Mouse (Mus musculus): ENCODE data around the gene 1810010D01Rik. TPM values are rescaled to one million over a fixed set of nuclear protein-coding genes. Genes with fewer than 3 reads are reported as not detected.

1810010D01Rik gene
- polyA plus RNA-seq (2015; fragmentation: Nextera tagmentation; extraction: Ambion mirVana), result 0.19 TPM in 1 of 2 replicates, not detected in the other

DNA sequence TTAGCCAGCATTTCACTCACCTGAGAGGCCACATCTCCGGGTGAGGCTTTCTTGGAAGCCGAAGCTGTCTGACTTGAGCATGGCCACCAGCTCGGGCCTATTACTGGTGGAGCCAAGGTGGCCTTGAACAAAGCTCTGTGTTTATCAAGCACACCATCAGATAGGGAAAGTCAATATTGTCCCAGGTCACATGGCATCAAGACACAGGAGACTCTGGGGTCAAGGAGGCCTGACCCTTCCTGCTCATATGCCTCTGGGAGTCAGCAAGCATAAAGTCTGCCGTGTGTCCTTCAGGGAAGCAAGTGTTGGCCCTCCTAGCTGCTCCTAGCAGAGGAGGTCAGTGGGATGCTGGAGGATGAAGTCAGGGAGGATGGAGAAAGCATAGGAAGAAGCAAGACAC is at the start of gene 1810010D01Rik:
Gene 1810010D01Rik, minus strand, starts transcription at position 114 of the 400 bp plus-strand sequence.
- Histone ChIP-seq H3K27me3 (ENCODE audit: control insufficient read depth, insufficient read depth, low read depth, low read length) (no peaks in the 10 kb centered on the region), H3K4me2 (ENCODE audit: low read depth, low read length) (no peak within 1 kb of the TSS), H3K9me3 (replicated peaks; ENCODE audit: control insufficient read depth, low read length) (no peaks in the 10 kb centered on the region), H3K4me3 (ENCODE audit: low read depth, low read length) (no peak within 1 kb of the TSS), H3K4me1 (ENCODE audit: control insufficient read depth, low read depth, low read length) (peaks cover 5% of the 10 kb centered on the region), H3K27ac (ENCODE audit: low read length) (no peak within 1 kb of the TSS), H3K36me3 (ENCODE audit: control insufficient read depth, insufficient read depth) (no peaks in the 10 kb centered on the region), H3K9ac (ENCODE audit: low read depth, low read length) (no peak within 1 kb of the TSS)
- ATAC-seq (ENCODE audit: low read depth), result no peak
- WGBS (ENCODE audit: insufficient replicate concordance), result 55% methylated on average over 4 of the region's 4 CpGs

DNA sequence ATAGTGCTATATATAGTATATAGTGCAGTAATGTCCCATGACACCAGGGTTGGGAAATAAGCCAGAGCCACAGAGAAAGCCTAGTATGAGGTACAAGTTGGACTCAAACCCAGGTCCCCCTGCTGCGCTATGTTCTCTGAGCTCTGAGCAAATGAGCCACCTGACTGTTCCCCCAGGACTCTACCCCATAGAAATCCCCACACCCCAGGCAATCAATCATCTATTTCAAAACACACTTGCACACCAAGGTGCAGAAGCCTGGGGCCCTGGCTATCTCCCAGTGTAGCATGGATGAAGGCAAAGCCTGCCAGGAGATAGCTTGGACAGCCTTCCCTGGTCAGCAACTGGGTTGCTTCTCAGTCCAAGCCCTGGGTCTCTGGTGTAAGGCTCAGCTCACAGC is 48.2 kb upstream of the 1810010D01Rik start:
- Histone ChIP-seq H3K9ac (ENCODE audit: low read depth, low read length) (no peak overlapping the region), H3K4me3 (ENCODE audit: low read depth, low read length) (no peak overlapping the region), H3K36me3 (ENCODE audit: control insufficient read depth, insufficient read depth) (no peaks in the 10 kb centered on the region), H3K27ac (ENCODE audit: low read length) (no peak overlapping the region), H3K4me2 (ENCODE audit: low read depth, low read length) (no peak overlapping the region), H3K4me1 (ENCODE audit: control insufficient read depth, low read depth, low read length) (peaks cover 2% of the 10 kb centered on the region; the same call in 1 of the 2 replicates), H3K9me3 (replicated peaks; ENCODE audit: control insufficient read depth, low read length) (no peaks in the 10 kb centered on the region), H3K27me3 (ENCODE audit: control insufficient read depth, insufficient read depth, low read depth, low read length) (no peaks in the 10 kb centered on the region)
- WGBS (ENCODE audit: insufficient replicate concordance), result 78% methylated on average over 1 of the region's 1 CpGs
- ATAC-seq (ENCODE audit: low read depth), result no peak

DNA sequence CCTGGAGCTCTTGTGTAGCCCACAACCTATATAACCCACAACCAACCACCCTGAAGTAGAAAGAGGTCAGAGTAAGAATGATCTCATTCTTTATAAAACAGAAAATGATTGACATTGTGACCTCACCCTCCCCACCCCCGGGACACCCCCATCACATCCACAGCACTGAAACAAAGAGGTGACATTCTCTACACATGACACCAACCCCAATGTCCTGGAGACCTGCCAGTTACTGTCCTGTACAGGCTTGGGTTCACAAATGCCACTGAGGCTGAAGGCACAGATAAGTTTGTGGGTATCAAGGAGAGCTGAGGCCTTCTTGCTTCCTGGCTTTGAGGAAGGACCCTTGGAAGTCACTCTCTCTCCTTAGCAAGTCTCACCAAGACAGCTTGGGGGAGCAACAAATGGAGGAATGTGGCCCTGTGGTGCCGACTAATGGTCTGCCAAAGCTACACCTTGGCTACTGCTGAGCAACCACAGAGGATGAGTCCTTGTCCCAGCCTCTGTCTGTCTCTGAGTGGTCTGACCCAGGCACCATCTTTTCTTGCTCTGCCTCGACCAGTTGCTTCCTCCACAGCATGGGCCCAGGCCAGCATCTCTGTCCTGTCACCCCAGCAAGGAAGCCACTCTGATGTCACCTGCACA is 46.2 kb upstream of the 1810010D01Rik start:
- H3K4me3 ChIP-seq (ENCODE audit: low read depth, low read length), result no peak overlapping the region
- WGBS (ENCODE audit: insufficient replicate concordance), result 47% methylated on average over 3 of the region's 3 CpGs
- no peak overlapping the region for H3K9ac ChIP-seq (ENCODE audit: low read depth, low read length)
- no peak overlapping the region for H3K27ac ChIP-seq (ENCODE audit: low read length)
- no peaks in the 10 kb centered on the region for H3K9me3 ChIP-seq (replicated peaks; ENCODE audit: control insufficient read depth, low read length)
- ATAC-seq (ENCODE audit: low read depth), result no peak
- no peaks in the 10 kb centered on the region for H3K36me3 ChIP-seq (ENCODE audit: control insufficient read depth, insufficient read depth)
- H3K4me1 ChIP-seq (ENCODE audit: control insufficient read depth, low read depth, low read length), result peaks cover 2% of the 10 kb centered on the region; the same call in 1 of the 2 replicates
- no peaks in the 10 kb centered on the region for H3K27me3 ChIP-seq (ENCODE audit: control insufficient read depth, insufficient read depth, low read depth, low read length)
- H3K4me2 ChIP-seq (ENCODE audit: low read depth, low read length), result no peak overlapping the region

DNA sequence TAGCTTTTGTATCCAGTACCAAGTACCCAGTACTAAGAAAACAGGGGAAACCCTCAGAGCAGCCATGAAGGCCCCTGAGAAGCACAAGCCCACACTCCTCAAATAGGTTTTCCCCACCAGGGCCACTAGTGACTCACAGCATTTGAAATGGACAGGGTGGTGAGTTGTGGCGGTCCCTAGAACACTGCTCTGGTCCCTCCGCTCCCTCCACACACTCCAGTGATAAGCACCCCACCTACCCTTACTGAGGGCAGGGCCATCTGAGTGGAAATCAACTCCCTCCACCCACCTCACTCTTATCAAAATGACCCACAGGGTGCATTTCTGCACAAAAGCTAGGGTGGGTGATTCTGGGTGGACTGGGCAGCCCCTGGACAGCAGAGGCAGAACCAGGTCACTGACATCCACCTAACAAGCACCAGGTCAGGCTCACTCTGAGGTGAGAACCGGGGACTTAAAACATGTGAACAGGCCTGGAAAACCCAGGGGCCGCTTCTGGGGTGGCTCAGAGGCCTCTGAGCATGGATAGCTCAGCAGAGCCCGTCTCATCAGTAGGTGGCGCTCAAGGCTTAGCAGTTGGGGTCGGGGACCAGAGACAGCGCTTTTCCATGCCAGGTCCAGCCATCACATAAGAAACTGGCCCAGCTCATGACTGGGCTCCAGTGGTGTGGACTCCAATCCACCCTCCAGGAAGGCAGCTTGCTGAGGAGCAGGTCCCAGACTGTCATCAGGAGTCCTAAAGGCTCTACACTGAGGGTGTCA is 45.0 kb upstream of the 1810010D01Rik start:
- 11% methylated on average over 8 of the region's 8 CpGs for WGBS (ENCODE audit: insufficient replicate concordance)
- no peaks in the 10 kb centered on the region for H3K27me3 ChIP-seq (ENCODE audit: control insufficient read depth, insufficient read depth, low read depth, low read length)
- no peaks in the 10 kb centered on the region for H3K36me3 ChIP-seq (ENCODE audit: control insufficient read depth, insufficient read depth)
- H3K27ac ChIP-seq (ENCODE audit: low read length), result no peak overlapping the region
- H3K4me2 ChIP-seq (ENCODE audit: low read depth, low read length), result no peak overlapping the region
- no peak overlapping the region for H3K4me3 ChIP-seq (ENCODE audit: low read depth, low read length)
- H3K9me3 ChIP-seq (replicated peaks; ENCODE audit: control insufficient read depth, low read length), result no peaks in the 10 kb centered on the region
- H3K9ac ChIP-seq (ENCODE audit: low read depth, low read length), result no peak overlapping the region
- H3K4me1 ChIP-seq (ENCODE audit: control insufficient read depth, low read depth, low read length), result peaks cover 2% of the 10 kb centered on the region; the same call in 1 of the 2 replicates
- peak; percentile 58 for ATAC-seq (ENCODE audit: low read depth)

DNA sequence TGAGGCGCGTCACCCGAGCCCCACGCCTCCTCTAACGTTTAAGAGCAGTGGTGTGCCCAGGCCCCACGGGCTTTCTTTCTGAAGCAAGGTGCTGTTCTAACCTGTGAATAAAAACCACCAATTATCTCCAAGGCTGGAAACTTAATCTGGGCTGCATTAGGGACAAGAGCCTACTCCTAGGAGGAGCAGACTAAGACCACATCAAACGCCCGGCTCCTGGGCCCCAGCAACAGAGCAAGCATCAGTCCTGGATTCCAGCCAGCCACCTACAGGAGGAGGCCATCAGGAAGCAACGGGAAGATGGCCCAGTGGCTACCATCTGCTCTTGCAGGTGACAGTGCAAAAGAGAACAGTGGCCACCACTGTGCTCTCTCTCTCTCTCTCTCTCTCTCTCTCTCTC is 42.3 kb upstream of the 1810010D01Rik start:
- 62% methylated on average over 9 of the region's 9 CpGs for WGBS (ENCODE audit: insufficient replicate concordance)
- no peaks in the 10 kb centered on the region for H3K36me3 ChIP-seq (ENCODE audit: control insufficient read depth, insufficient read depth)
- no peak overlapping the region for H3K27ac ChIP-seq (ENCODE audit: low read length)
- ATAC-seq (ENCODE audit: low read depth), result no peak
- no peak overlapping the region for H3K4me2 ChIP-seq (ENCODE audit: low read depth, low read length)
- H3K4me3 ChIP-seq (ENCODE audit: low read depth, low read length), result no peak overlapping the region
- H3K9me3 ChIP-seq (replicated peaks; ENCODE audit: control insufficient read depth, low read length), result no peaks in the 10 kb centered on the region
- peaks cover 2% of the 10 kb centered on the region; the same call in 1 of the 2 replicates for H3K4me1 ChIP-seq (ENCODE audit: control insufficient read depth, low read depth, low read length)
- H3K9ac ChIP-seq (ENCODE audit: low read depth, low read length), result no peak overlapping the region
- no peaks in the 10 kb centered on the region for H3K27me3 ChIP-seq (ENCODE audit: control insufficient read depth, insufficient read depth, low read depth, low read length)

DNA sequence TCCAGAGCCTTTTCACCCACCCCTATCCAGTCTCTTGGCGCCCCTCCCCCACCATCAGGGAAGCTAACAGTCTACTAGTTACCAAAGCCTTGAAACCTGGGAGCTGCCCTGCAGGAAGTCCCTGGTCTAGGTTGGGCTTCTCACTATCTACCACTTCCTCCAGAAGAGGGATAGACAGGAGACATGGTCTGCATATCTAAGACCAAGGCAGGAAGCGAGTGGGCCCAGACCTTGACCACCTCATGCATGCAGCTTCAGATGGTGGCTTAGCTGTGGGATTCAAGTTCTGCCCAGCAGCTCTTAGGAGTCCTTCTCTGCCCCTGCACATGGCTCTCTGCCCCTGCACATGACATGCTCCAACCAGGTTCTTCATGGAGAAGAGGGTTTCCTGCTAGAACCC is 41.0 kb upstream of the 1810010D01Rik start:
- ATAC-seq (ENCODE audit: low read depth), result no peak

DNA sequence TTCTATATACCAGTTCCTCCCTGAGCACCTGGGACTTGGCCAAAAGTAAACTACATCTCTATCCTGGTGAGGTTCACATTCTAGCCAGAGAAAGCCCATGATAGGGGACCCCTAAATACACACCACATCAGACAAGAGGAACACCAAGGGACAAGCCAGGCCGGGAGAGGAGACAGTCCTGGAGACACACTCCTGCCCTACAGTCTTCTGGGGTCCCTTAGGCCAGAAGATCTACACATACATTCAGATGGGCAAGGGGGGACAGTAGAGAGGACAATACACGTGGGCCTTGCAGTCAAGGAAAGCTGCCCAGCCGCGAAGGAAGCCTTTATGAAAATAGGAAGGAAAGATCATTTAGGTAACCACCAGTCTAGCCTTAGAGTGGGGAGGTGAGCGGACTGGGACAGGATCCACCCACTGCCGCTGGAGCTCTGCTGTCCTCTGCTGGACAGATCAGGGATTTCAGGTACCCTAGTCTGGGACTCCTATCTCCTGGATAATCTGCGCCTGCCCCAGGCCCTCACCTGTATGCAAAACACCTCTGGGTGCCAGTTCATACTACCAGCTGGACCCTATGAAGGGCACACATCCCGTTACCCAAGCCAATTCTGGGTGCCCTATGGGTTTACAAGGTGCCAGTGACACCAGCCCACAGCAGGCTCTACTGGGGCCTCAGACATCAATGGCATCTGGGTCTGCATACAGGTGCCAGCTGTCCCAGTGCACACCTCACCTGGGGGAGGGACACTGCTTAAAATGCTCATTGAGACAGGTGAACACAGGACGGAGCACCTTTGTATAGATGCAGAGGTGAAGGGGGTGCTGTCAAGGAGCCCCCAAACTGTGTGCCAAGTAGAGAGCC is 35.2 kb upstream of the 1810010D01Rik start:
- H3K9ac ChIP-seq (ENCODE audit: low read depth, low read length), result no peak overlapping the region
- H3K4me2 ChIP-seq (ENCODE audit: low read depth, low read length), result no peak overlapping the region
- 10% methylated on average over 9 of the region's 9 CpGs for WGBS (ENCODE audit: insufficient replicate concordance)
- peak; percentile 24; the same call in 1 of the 2 replicates for ATAC-seq (ENCODE audit: low read depth)
- no peak overlapping the region for H3K27ac ChIP-seq (ENCODE audit: low read length)
- no peak overlapping the region for H3K4me3 ChIP-seq (ENCODE audit: low read depth, low read length)
- H3K4me1 ChIP-seq (ENCODE audit: control insufficient read depth, low read depth, low read length), result no peaks in the 10 kb centered on the region
- no peaks in the 10 kb centered on the region for H3K9me3 ChIP-seq (replicated peaks; ENCODE audit: control insufficient read depth, low read length)
- no peaks in the 10 kb centered on the region for H3K27me3 ChIP-seq (ENCODE audit: control insufficient read depth, insufficient read depth, low read depth, low read length)
- no peaks in the 10 kb centered on the region for H3K36me3 ChIP-seq (ENCODE audit: control insufficient read depth, insufficient read depth)

More for the DNA sequence above, 41.0 kb upstream of the 1810010D01Rik start:
- Histone ChIP-seq H3K4me2 (ENCODE audit: low read depth, low read length) (no peak overlapping the region), H3K4me1 (ENCODE audit: control insufficient read depth, low read depth, low read length) (peaks cover 2% of the 10 kb centered on the region; the same call in 1 of the 2 replicates), H3K9ac (ENCODE audit: low read depth, low read length) (no peak overlapping the region), H3K27me3 (ENCODE audit: control insufficient read depth, insufficient read depth, low read depth, low read length) (no peaks in the 10 kb centered on the region), H3K27ac (ENCODE audit: low read length) (no peak overlapping the region), H3K9me3 (replicated peaks; ENCODE audit: control insufficient read depth, low read length) (no peaks in the 10 kb centered on the region), H3K36me3 (ENCODE audit: control insufficient read depth, insufficient read depth) (no peaks in the 10 kb centered on the region), H3K4me3 (ENCODE audit: low read depth, low read length) (no peak overlapping the region)
- whole genome bisulfite sequencing (ENCODE audit: insufficient replicate concordance), result 39% methylated on average over 2 of the region's 2 CpGs

DNA sequence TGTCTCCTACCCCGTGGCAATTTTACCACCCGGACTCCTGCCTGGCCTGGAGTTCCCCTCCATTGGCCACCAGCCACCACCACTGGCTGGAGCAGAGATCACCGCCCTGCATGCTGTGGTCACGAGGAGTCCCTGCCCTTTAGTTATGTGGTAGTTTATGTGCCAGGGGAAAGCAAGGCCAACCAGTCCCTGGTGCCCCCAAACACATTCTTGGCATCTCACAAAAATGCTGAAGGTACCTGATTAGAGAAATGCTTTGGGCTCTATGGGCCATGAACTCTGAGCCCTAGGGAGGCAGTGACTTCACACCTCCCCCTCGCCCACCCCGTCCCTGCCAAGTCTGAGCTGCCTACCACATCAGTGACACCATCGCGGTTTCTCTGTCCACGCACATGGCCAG is 34.1 kb upstream of the 1810010D01Rik start:
- H3K9me3 ChIP-seq (replicated peaks; ENCODE audit: control insufficient read depth, low read length), result no peaks in the 10 kb centered on the region
- WGBS (ENCODE audit: insufficient replicate concordance), result 45% methylated on average over 9 of the region's 9 CpGs
- ATAC-seq (ENCODE audit: low read depth), result no peak

More for the DNA sequence above, 34.1 kb upstream of the 1810010D01Rik start:
- Histone ChIP-seq H3K4me3 (ENCODE audit: low read depth, low read length) (no peak overlapping the region), H3K4me1 (ENCODE audit: control insufficient read depth, low read depth, low read length) (no peaks in the 10 kb centered on the region), H3K4me2 (ENCODE audit: low read depth, low read length) (no peak overlapping the region), H3K27me3 (ENCODE audit: control insufficient read depth, insufficient read depth, low read depth, low read length) (no peaks in the 10 kb centered on the region), H3K36me3 (ENCODE audit: control insufficient read depth, insufficient read depth) (no peaks in the 10 kb centered on the region), H3K9ac (ENCODE audit: low read depth, low read length) (no peak overlapping the region), H3K27ac (ENCODE audit: low read length) (no peak overlapping the region)
